ENCODE assay signal across 12 mouse cellular contexts in the genomic region with DNA sequence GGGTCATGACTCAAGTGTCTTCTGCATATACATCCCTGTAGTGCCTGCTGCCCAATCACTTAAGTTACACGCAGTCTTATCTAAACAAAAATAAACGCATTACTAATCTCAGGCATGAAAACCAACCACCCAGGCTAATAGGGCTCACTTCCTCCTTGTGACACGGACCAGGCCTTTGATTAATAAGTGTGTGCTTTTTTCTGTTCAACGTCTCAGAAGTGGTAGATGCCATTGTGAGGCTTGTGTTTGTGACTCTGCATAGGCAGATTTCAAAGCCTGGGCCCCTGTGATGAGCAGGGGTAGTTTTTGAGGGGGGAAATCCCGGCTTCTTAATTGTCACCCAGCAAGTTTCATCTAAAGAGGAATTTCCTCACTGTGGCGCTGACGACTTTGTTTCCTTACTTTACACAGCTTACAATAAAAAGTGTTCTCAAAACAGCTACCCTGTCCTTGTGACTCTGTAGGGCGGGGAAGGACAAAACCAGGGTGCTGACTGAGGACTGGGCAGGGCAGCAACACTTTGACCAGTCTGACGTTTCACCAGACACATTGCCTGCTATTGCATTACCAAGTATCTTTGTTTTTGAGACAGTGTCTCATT.
DNase-seq lines count a peak whose midpoint lies in the region; ATAC-seq and TF ChIP-seq lines count a peak whose summit lies in the region.
"Had no signal": no experiment of that assay in that cellular context is flagged by ENCODE, and none has a peak within 500 bp of the region (broad histone marks: within the 10 kb centered on the region; RNA-seq: fewer than 3 reads in every experiment).

No protein-coding gene starts in this region.

- no peaks in the 10 kb centered on the region for H3K27me3 ChIP-seq in intestine, postnatal 0 days (replicated peaks; ENCODE audit: control insufficient read depth, insufficient read depth, low read length)
- H3K27me3 ChIP-seq in heart, embryonic 12.5 days (replicated peaks) = no peaks in the 10 kb centered on the region
- H3K27me3 ChIP-seq: embryonic facial prominence, embryonic 15.5 days; forebrain, embryonic 13.5 days had no signal

- WGBS in bone marrow, adult 2 months = 24% methylated on average over 9 of the region's 9 CpGs
- WGBS in intestine, postnatal 0 days = 53% methylated on average over 9 of the region's 9 CpGs
- 38% methylated on average over 9 of the region's 9 CpGs for WGBS in heart, embryonic 12.5 days

- no peaks in the 10 kb centered on the region for H3K36me3 ChIP-seq in intestine, postnatal 0 days (ENCODE audit: control insufficient read depth, insufficient read depth)
- H3K36me3 ChIP-seq in heart, embryonic 12.5 days = no peaks in the 10 kb centered on the region
- H3K36me3 ChIP-seq: embryonic facial prominence, embryonic 15.5 days had no signal

- H3K4me1 ChIP-seq in bone marrow, adult 2 months (ENCODE audit: control insufficient read depth, insufficient read depth, low read length) = no peaks in the 10 kb centered on the region; the same call in 1 of the 2 replicates
- no peaks in the 10 kb centered on the region for H3K4me1 ChIP-seq in intestine, postnatal 0 days (replicated peaks; ENCODE audit: control insufficient read depth, insufficient read depth, low read length)
- H3K4me1 ChIP-seq in heart, embryonic 12.5 days (replicated peaks) = peaks cover 6% of the 10 kb centered on the region
- H3K4me1 ChIP-seq: embryonic facial prominence, embryonic 15.5 days; forebrain, embryonic 13.5 days had no signal

- no peak overlapping the region for H3K4me3 ChIP-seq in bone marrow, adult 2 months (replicated peaks; ENCODE audit: control insufficient read depth, low read depth, low read length)
- H3K4me3 ChIP-seq in intestine, postnatal 0 days (ENCODE audit: low read depth, low read length) = no peak overlapping the region
- H3K4me3 ChIP-seq in heart, embryonic 12.5 days = no peak overlapping the region
- H3K4me3 ChIP-seq: embryonic facial prominence, embryonic 15.5 days; forebrain, embryonic 13.5 days had no signal

- H3K4me2 ChIP-seq in intestine, postnatal 0 days (replicated peaks; ENCODE audit: low read depth) = no peak overlapping the region
- no peak overlapping the region for H3K4me2 ChIP-seq in heart, embryonic 12.5 days
- H3K4me2 ChIP-seq: embryonic facial prominence, embryonic 15.5 days; forebrain, embryonic 13.5 days had no signal

- TF ChIP-seq CTCF in bone marrow, adult 2 months (IDR thresholded peaks at IDR 0.05; ENCODE audit: control insufficient read depth, insufficient read depth, low read length) = no peak
- no peak for TF ChIP-seq CTCF in intestine, postnatal 0 days (IDR thresholded peaks at IDR 0.05; ENCODE audit: low read depth)

- H3K9me3 ChIP-seq in intestine, postnatal 0 days (ENCODE audit: control insufficient read depth) = no peaks in the 10 kb centered on the region
- peaks cover 3% of the 10 kb centered on the region; the same call in 1 of the 2 replicates for H3K9me3 ChIP-seq in heart, embryonic 12.5 days (replicated peaks)
- H3K9me3 ChIP-seq: embryonic facial prominence, embryonic 15.5 days; forebrain, embryonic 13.5 days had no signal

- H3K9ac ChIP-seq in intestine, postnatal 0 days (ENCODE audit: low read depth, low read length) = no peak overlapping the region
- no peak overlapping the region for H3K9ac ChIP-seq in heart, embryonic 12.5 days
- H3K9ac ChIP-seq: embryonic facial prominence, embryonic 15.5 days; forebrain, embryonic 13.5 days had no signal

- peak overlapping the region; percentile 30; the same call in 1 of the 2 replicates for H3K27ac ChIP-seq in bone marrow, adult 2 months (ENCODE audit: control insufficient read depth, insufficient read depth, low read depth, low read length, poor library complexity)
- no peak overlapping the region for H3K27ac ChIP-seq in intestine, postnatal 0 days (ENCODE audit: low read depth, low read length)
- no peak overlapping the region for H3K27ac ChIP-seq in heart, embryonic 12.5 days (ENCODE audit: poor library complexity, severe bottlenecking)
- H3K27ac ChIP-seq: embryonic facial prominence, embryonic 15.5 days; forebrain, embryonic 13.5 days; kidney, postnatal 0 days had no signal

- DNase-seq in spleen, postnatal 36 days (ENCODE audit: low spot score in 2 of 2) = peak; percentile 11 to 30
- DNase-seq in spleen, postnatal 14 days (ENCODE audit: low spot score in 2 of 2) = no peak
- DNase-seq in lung, postnatal 36 days = peak; percentile 46
- no peak for DNase-seq in frontal cortex, postnatal 36 days (ENCODE audit: low spot score in 2 of 2)
- DNase-seq: gastrocnemius, postnatal 10 days had no signal

- no peak for ATAC-seq in intestine, postnatal 0 days
- ATAC-seq in heart, embryonic 12.5 days (ENCODE audit: insufficient number of reproducible peaks, low FRiP score) = no peak
- ATAC-seq: forebrain, embryonic 13.5 days; hindbrain, embryonic 16.5 days had no signal

- TF ChIP-seq POLR2A in bone marrow, adult 2 months (IDR thresholded peaks at IDR 0.05; ENCODE audit: borderline replicate concordance, control insufficient read depth, low read depth, low read length) = no peak

Comparison
In these comparisons a context has a peak if more than half of its experiments do, and no peak if none do; other contexts are left out.
1. DNase-seq: peak in spleen, postnatal 36 days (2 of 2) and lung, postnatal 36 days (single experiment); none in spleen, postnatal 14 days (0 of 2) and frontal cortex, postnatal 36 days (0 of 2).